Mouse (Mus musculus) embryonic stem cell, embryonic (primary cell): ENCODE measurements around the gene Gm11032.
"Not testable (repeated sequence)": the region's sequence is repeated elsewhere in the genome, so short reads cannot be mapped to it uniquely, and the experiment has no call there.

ENCODE experiments used
- CTCF ChIA-PET, 4 experiments: fragments of 300-600 bp in 2 of 4; fragments of 350-600 bp in 2 of 4; sonication (Branson Sonifier 250); formaldehyde crosslinking; loops; one replicate each; lab custom pipeline; 2022; ENCODE audit warnings: inconsistent platforms in 2 of 4; lab: Charles Lee
- POLR2A ChIA-PET, 4 experiments: fragments of 300-600 bp in 2 of 4; fragments of 350-600 bp in 2 of 4; sonication (Branson Sonifier 250); formaldehyde crosslinking; loops; one replicate each; lab custom pipeline; 2022; ENCODE audit warnings: antibody characterized with exemption in 4 of 4, inconsistent platforms in 1 of 4; lab: Charles Lee

Gene Gm11032

GRCm38 (mm10) chr11:4620017-4620485 is at the start of gene Gm11032:
TSS of gene Gm11032 (plus strand) at chr11:4620067.
- ChIA-PET POLR2A (interaction anchor here in 1 of 4 experiments (0.5 to 1.7 kb wide), 4 partner anchors 12 to 25 kb away, joined by 3 to 8 read pairs (median 4); no protein-coding TSS in a partner anchor), CTCF (no interaction called here)

GRCm38 (mm10) chr11:4571491-4571901 is 48.4 kb upstream of the Gm11032 start:
- ChIA-PET CTCF (no interaction called here), POLR2A (interaction anchor here in 3 of 4 experiments (0.5 to 1.4 kb wide), 4 partner anchors 15 to 66 kb away, joined by 3 to 5 read pairs (median 3); partner anchors contain the start of gene Ascc2 (in 1 of the 3))

- POLR2A ChIA-PET, CTCF ChIA-PET: not testable (repeated sequence)
Observed at GRCm38 (mm10) chr11:4576090-4576732, 43.7 kb upstream of the Gm11032 start.

GRCm38 (mm10) chr11:4577079-4577478 is 42.8 kb upstream of the Gm11032 start:
- CTCF ChIA-PET, result no interaction called here
- POLR2A ChIA-PET, result interaction anchor here in 1 of 4 experiments (0.7 kb wide), 1 partner anchor 14 kb away, joined by 5 read pairs; no protein-coding TSS in a partner anchor

- ChIA-PET POLR2A (interaction anchor here in 1 of 4 experiments (0.5 kb wide), 1 partner anchor 242 kb away, joined by 5 read pairs; no protein-coding TSS in a partner anchor), CTCF (interaction anchor here in 1 of 4 experiments (0.6 kb wide), 1 partner anchor 132 kb away, joined by 3 read pairs; no protein-coding TSS in a partner anchor)
Observed at GRCm38 (mm10) chr11:4578682-4579081, 41.2 kb upstream of the Gm11032 start.

GRCm38 (mm10) chr11:4591811-4592210 is 28.1 kb upstream of the Gm11032 start:
- POLR2A ChIA-PET, result interaction anchor here in 2 of 4 experiments (1.1 to 2.0 kb wide), 4 partner anchors 14 to 73 kb away, joined by 3 to 5 read pairs (median 3); partner anchors contain the start of gene Ascc2 (in 1 of the 2)
- CTCF ChIA-PET, result interaction anchor here in 1 of 4 experiments (0.6 kb wide), 1 partner anchor 265 kb away, joined by 3 read pairs; no protein-coding TSS in a partner anchor

- ChIA-PET POLR2A (interaction anchor here in 3 of 4 experiments (0.7 to 3.7 kb wide), 24 partner anchors 9 to 552 kb away, joined by 3 to 31 read pairs (median 4); partner anchors contain the start of genes Ascc2 (in 3 of the 3), Zmat5 (in 2 of the 3) and Uqcr10 (in 1 of the 3)), CTCF (interaction anchor here in 1 of 4 experiments (0.6 kb wide), 1 partner anchor 244 kb away, joined by 3 read pairs; no protein-coding TSS in a partner anchor)
Observed at GRCm38 (mm10) chr11:4593491-4593848, 26.4 kb upstream of the Gm11032 start.

GRCm38 (mm10) chr11:4593849-4594607 is 25.8 kb upstream of the Gm11032 start:
- POLR2A ChIA-PET, result interaction anchor here (0.6 to 3.7 kb wide), 49 partner anchors 9 to 564 kb away, joined by 3 to 31 read pairs (median 3); partner anchors contain the start of genes Ascc2 (in 3 of the 4), Zmat5 (in 2 of the 4) and Uqcr10 (in 1 of the 4)
- CTCF ChIA-PET, result interaction anchor here in 3 of 4 experiments (0.6 to 1.1 kb wide), 7 partner anchors 10 to 1292 kb away, joined by 3 read pairs; no protein-coding TSS in a partner anchor

- ChIA-PET CTCF (interaction anchor here in 3 of 4 experiments (0.6 to 1.1 kb wide), 6 partner anchors 9 to 1292 kb away, joined by 3 read pairs; no protein-coding TSS in a partner anchor), POLR2A (interaction anchor here (0.5 to 3.7 kb wide), 47 partner anchors 8 to 563 kb away, joined by 3 to 31 read pairs (median 3); partner anchors contain the start of genes Ascc2 (in 3 of the 4), Uqcr10 (in 1 of the 4) and Zmat5 (in 1 of the 4))
Observed at GRCm38 (mm10) chr11:4594608-4595500, 25.0 kb upstream of the Gm11032 start, which contains the start of gene Mtmr3. TSS of gene Mtmr3 (minus strand) at chr11:4594863.

- CTCF ChIA-PET, result no interaction called here
Observed at GRCm38 (mm10) chr11:4598411-4598810, 21.5 kb upstream of the Gm11032 start.

GRCm38 (mm10) chr11:4599916-4600315 is 20.0 kb upstream of the Gm11032 start:
- ChIA-PET POLR2A (no interaction called here), CTCF (no interaction called here)

More at GRCm38 (mm10) chr11:4598411-4598810, 21.5 kb upstream of the Gm11032 start:
- POLR2A ChIA-PET, result no interaction called here

- CTCF ChIA-PET, result interaction anchor here in 1 of 4 experiments (1.5 kb wide), 1 partner anchor 11 kb away, joined by 4 read pairs; no protein-coding TSS in a partner anchor
- POLR2A ChIA-PET, result interaction anchor here in 3 of 4 experiments (0.6 to 3.9 kb wide), 11 partner anchors 8 to 632 kb away, joined by 3 to 23 read pairs (median 5); partner anchors contain the start of genes Ascc2 (in 1 of the 3) and Mtmr3 (in 1 of the 3)
Observed at GRCm38 (mm10) chr11:4601890-4602289, 18.0 kb upstream of the Gm11032 start.

- ChIA-PET POLR2A (interaction anchor here (0.6 to 3.9 kb wide), 28 partner anchors 8 to 1168 kb away, joined by 3 to 31 read pairs (median 4); partner anchors contain the start of genes Ascc2 (in 2 of the 4), Mtmr3 (in 2 of the 4), Gm11032 (in 1 of the 4) and Morc2a (in 1 of the 4)), CTCF (interaction anchor here in 2 of 4 experiments (0.7 to 1.5 kb wide), 3 partner anchors 8 to 311 kb away, joined by 3 to 4 read pairs (median 4); partner anchors contain the start of gene Mtmr3 (in 1 of the 2))
Observed at GRCm38 (mm10) chr11:4602691-4603441, 17.0 kb upstream of the Gm11032 start.

- ChIA-PET POLR2A (interaction anchor here in 2 of 4 experiments (0.8 to 3.9 kb wide), 8 partner anchors 10 to 95 kb away, joined by 3 to 31 read pairs (median 12); partner anchors contain the start of genes Mtmr3 (in 2 of the 2), Ascc2 (in 1 of the 2) and Gm11032 (in 1 of the 2)), CTCF (no interaction called here)
Observed at GRCm38 (mm10) chr11:4604441-4604840, 15.4 kb upstream of the Gm11032 start.

GRCm38 (mm10) chr11:4605414-4605813 is 14.5 kb upstream of the Gm11032 start:
- ChIA-PET POLR2A (interaction anchor here in 3 of 4 experiments (0.5 to 3.9 kb wide), 31 partner anchors 9 to 216 kb away, joined by 3 to 31 read pairs (median 4); partner anchors contain the start of genes Ascc2 (in 3 of the 3), Mtmr3 (in 3 of the 3), Gm11032 (in 1 of the 3) and Uqcr10 (in 1 of the 3)), CTCF (interaction anchor here in 3 of 4 experiments (0.5 to 1.0 kb wide), 6 partner anchors 32 to 370 kb away, joined by 3 to 11 read pairs (median 4); partner anchors contain the start of gene Ascc2 (in 1 of the 3))
